Mouse (Mus musculus): ENCODE data around the gene Hsdl1. TPM values are rescaled to one million over a fixed set of nuclear protein-coding genes. Genes with fewer than 3 reads are reported as not detected.

Hsdl1 gene
- polyA plus RNA-seq, 1 experiment from 2014 or later, result 40.4 TPM

Other genes with a start within 250 kb of the Hsdl1 start
- 170 and 177 TPM in 2 replicates for gene Hsbp1, start 230.7 kb downstream of the Hsdl1 start, polyA plus RNA-seq (2014; fragmentation: Nextera tagmentation; extraction: Ambion mirVana)
- 13.7 and 15.0 TPM in 2 replicates for gene Mlycd, start 180.3 kb downstream of the Hsdl1 start, polyA plus RNA-seq (2014; fragmentation: Nextera tagmentation; extraction: Ambion mirVana)
- 15.6 and 17.9 TPM in 2 replicates for gene Osgin1, start 141.1 kb downstream of the Hsdl1 start, polyA plus RNA-seq (2014; fragmentation: Nextera tagmentation; extraction: Ambion mirVana)
- 0.95 and 1.1 TPM in 2 replicates for gene Necab2, start 128.5 kb downstream of the Hsdl1 start, polyA plus RNA-seq (2014; fragmentation: Nextera tagmentation; extraction: Ambion mirVana)
- gene Slc38a8, start 73.5 kb downstream of the Hsdl1 start, polyA plus RNA-seq (2014; fragmentation: Nextera tagmentation; extraction: Ambion mirVana), result not detected in 2 replicates
- 68.6 and 73.0 TPM in 2 replicates for gene Mbtps1, start 16.4 kb downstream of the Hsdl1 start, polyA plus RNA-seq (2014; fragmentation: Nextera tagmentation; extraction: Ambion mirVana)
- gene Dnaaf1, start 52 bp upstream of the Hsdl1 start, polyA plus RNA-seq (2014; fragmentation: Nextera tagmentation; extraction: Ambion mirVana), result 0.11 and 0.23 TPM in 2 replicates
- gene Taf1c, start 30.0 kb upstream of the Hsdl1 start, polyA plus RNA-seq (2014; fragmentation: Nextera tagmentation; extraction: Ambion mirVana), result 13.9 and 16.5 TPM in 2 replicates
- not detected in 2 replicates for gene Adad2, start 37.6 kb upstream of the Hsdl1 start, polyA plus RNA-seq (2014; fragmentation: Nextera tagmentation; extraction: Ambion mirVana)
- not detected in 2 replicates for gene Kcng4, start 60.5 kb upstream of the Hsdl1 start, polyA plus RNA-seq (2014; fragmentation: Nextera tagmentation; extraction: Ambion mirVana)
- 0.22 and 0.36 TPM in 2 replicates for gene Wfdc1, start 91.2 kb upstream of the Hsdl1 start, polyA plus RNA-seq (2014; fragmentation: Nextera tagmentation; extraction: Ambion mirVana)
- 0.40 and 0.51 TPM in 2 replicates for gene Atp2c2, start 124.8 kb upstream of the Hsdl1 start, polyA plus RNA-seq (2014; fragmentation: Nextera tagmentation; extraction: Ambion mirVana)
- gene Tldc1, start 203.2 kb upstream of the Hsdl1 start, polyA plus RNA-seq (2014; fragmentation: Nextera tagmentation; extraction: Ambion mirVana), result 9.5 and 10.3 TPM in 2 replicates